8 mouse cellular contexts compared by ENCODE assay signal in genomic region chr13:44228540-44229135, GRCm38 (mm10).
DNase-seq lines count a peak whose midpoint lies in the region; ATAC-seq and TF ChIP-seq lines count a peak whose summit lies in the region.

No protein-coding gene starts in this region.

- H3K4me3 ChIP-seq in cortical plate, adult 2 months (ENCODE audit: insufficient read depth, low read length), result no peak overlapping the region
- peak overlapping the region; percentile 20 for H3K4me3 ChIP-seq in heart, embryonic 14.5 days (ENCODE audit: control insufficient read depth in 1 of 2, insufficient read depth in 1 of 2, low read depth in 1 of 2, low read length in 2 of 2)
- no peak overlapping the region for H3K4me3 ChIP-seq in neural tube, embryonic 13.5 days

- peaks cover 13% of the 10 kb centered on the region; the same call in 1 of the 2 replicates for H3K9me3 ChIP-seq in heart, embryonic 14.5 days (ENCODE audit: control insufficient read depth, low read length)
- no peaks in the 10 kb centered on the region for H3K9me3 ChIP-seq in neural tube, embryonic 13.5 days

- peak; percentile 21 for DNase-seq in MN1 (ENCODE audit: low spot score)
- peak; percentile 63 for DNase-seq in kidney, postnatal 10 days
- no peak for DNase-seq in spleen, postnatal 36 days (ENCODE audit: low spot score in 2 of 2)
- DNase-seq in ovary, postnatal 36 days (ENCODE audit: low spot score), result no peak
- DNase-seq in left cerebral cortex, postnatal 36 days (ENCODE audit: low spot score in 2 of 2), result no peak

- peak overlapping the region; percentile 60 for H3K9ac ChIP-seq in heart, embryonic 14.5 days (ENCODE audit: low read length)
- peak overlapping the region; percentile 12; the same call in 1 of the 2 replicates for H3K9ac ChIP-seq in neural tube, embryonic 13.5 days

- 6% methylated on average over 16 of the region's 16 CpGs for WGBS in heart, embryonic 14.5 days
- WGBS in neural tube, embryonic 13.5 days, result 10% methylated on average over 16 of the region's 16 CpGs

- TF ChIP-seq POLR2A in cortical plate, adult 2 months (IDR thresholded peaks at IDR 0.05; ENCODE audit: extremely low read depth, insufficient read depth, low read length), result no peak

- ATAC-seq in heart, embryonic 14.5 days (ENCODE audit: insufficient number of reproducible peaks, insufficient read depth, low FRiP score, low read depth), result no peak
- 0 out of 2 replicates have a peak, but pooled peaks have one; percentile 19 for ATAC-seq in neural tube, embryonic 13.5 days (ENCODE audit: low read depth)

- H3K4me1 ChIP-seq in cortical plate, adult 2 months (ENCODE audit: control insufficient read depth, insufficient read depth, low read length), result peaks cover 16% of the 10 kb centered on the region; the same call in 1 of the 2 replicates
- peaks cover 32 to 47% of the 10 kb centered on the region in 2 experiments for H3K4me1 ChIP-seq in heart, embryonic 14.5 days (ENCODE audit: control insufficient read depth in 2 of 2, insufficient read depth in 2 of 2, low read length in 2 of 2)
- H3K4me1 ChIP-seq in neural tube, embryonic 13.5 days (replicated peaks), result peaks cover 47% of the 10 kb centered on the region

- peak overlapping the region; percentile 55 for H3K4me2 ChIP-seq in heart, embryonic 14.5 days (ENCODE audit: low read length)
- H3K4me2 ChIP-seq in neural tube, embryonic 13.5 days, result peak overlapping the region; percentile 26

- H3K27me3 ChIP-seq in heart, embryonic 14.5 days (ENCODE audit: control insufficient read depth, insufficient read depth, low read length), result no peaks in the 10 kb centered on the region
- H3K27me3 ChIP-seq in neural tube, embryonic 13.5 days, result no peaks in the 10 kb centered on the region; the same call in 1 of the 2 replicates

- no peaks in the 10 kb centered on the region for H3K36me3 ChIP-seq in heart, embryonic 14.5 days (ENCODE audit: control insufficient read depth, insufficient read depth, low read length)
- H3K36me3 ChIP-seq in neural tube, embryonic 13.5 days, result no peaks in the 10 kb centered on the region

- H3K27ac ChIP-seq in cortical plate, adult 2 months (ENCODE audit: insufficient read depth, low read length), result 0 out of 2 replicates have a peak overlapping the region, but pooled peaks have one; percentile 73
- peak overlapping the region; percentile 85 to 93 for H3K27ac ChIP-seq in heart, embryonic 14.5 days (replicated peaks in 1 of 2; ENCODE audit: control insufficient read depth in 1 of 2, insufficient read depth in 1 of 2, low read depth in 2 of 2, low read length in 2 of 2)
- H3K27ac ChIP-seq in neural tube, embryonic 13.5 days (replicated peaks), result peak overlapping the region; percentile 14; the same call in 1 of the 2 replicates

- no peak for TF ChIP-seq CTCF in cortical plate, adult 2 months (IDR thresholded peaks at IDR 0.05; ENCODE audit: extremely low read depth, insufficient read depth, low read length)

- intact Hi-C loops in left cerebral cortex, postnatal 36 days (cut with DNase I), result no loop called here

Comparison
In these comparisons a context has a peak if more than half of its experiments do, and no peak if none do; other contexts are left out.
1. DNase-seq: peak in MN1 (single experiment) and kidney, postnatal 10 days (single experiment); none in spleen, postnatal 36 days (0 of 2), ovary, postnatal 36 days (single experiment) and left cerebral cortex, postnatal 36 days (0 of 2).
2. H3K27ac ChIP-seq: peak in every context shown above with its lines; median percentile 89 in heart, embryonic 14.5 days; 73 in cortical plate, adult 2 months; 14 in neural tube, embryonic 13.5 days.
3. H3K4me3 ChIP-seq: peak in heart, embryonic 14.5 days (2 of 2); none in cortical plate, adult 2 months (single experiment) and neural tube, embryonic 13.5 days (single experiment).